Mouse (Mus musculus): ENCODE data around the gene Hsf4. TPM values are rescaled to one million over a fixed set of nuclear protein-coding genes. Genes with fewer than 3 reads are reported as not detected.
A peak's percentile ranks its signal among the peaks of the same experiment; 100 is the strongest.
"Not testable (repeated sequence)": the region's sequence is repeated elsewhere in the genome, so short reads cannot be mapped to it uniquely, and the experiment has no call there.

Hsf4 gene
- not detected in 2 replicates for polyA plus RNA-seq (2014; fragmentation: Nextera tagmentation; extraction: Ambion mirVana)

DNA sequence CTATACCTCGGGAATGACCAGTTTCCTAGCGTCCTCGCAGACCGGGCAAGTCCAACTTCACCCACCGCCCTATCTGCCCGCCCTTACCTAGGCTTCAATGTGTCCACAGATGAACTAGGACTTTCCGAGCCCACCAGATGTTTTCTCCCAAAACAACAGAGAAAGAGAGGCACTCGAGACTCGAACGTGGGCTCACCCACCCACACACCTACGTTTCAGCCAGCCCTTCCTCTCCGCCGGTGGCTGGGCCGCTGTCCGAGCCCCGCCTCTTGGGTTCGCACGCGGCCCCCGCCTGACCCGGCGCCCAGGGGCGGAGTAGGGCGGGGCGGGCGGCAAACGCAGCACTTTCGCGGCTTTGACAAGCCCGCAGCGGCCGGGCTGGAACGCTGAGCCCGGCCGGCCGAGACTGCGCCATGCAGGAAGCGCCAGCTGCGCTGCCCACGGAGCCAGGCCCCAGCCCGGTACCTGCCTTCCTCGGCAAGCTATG lies at the start of gene Hsf4:
TSS of gene Hsf4 (plus strand) at position 341 of the 487 bp plus-strand sequence.
- H3K27ac ChIP-seq (replicated peaks; ENCODE audit: low read depth, low read length): no peak within 1 kb of the TSS
- under 1% methylated on average over 42 of the region's 42 CpGs for WGBS
- no peaks in the 10 kb centered on the region; the same call in 1 of the 2 replicates for H3K36me3 ChIP-seq (ENCODE audit: control insufficient read depth, insufficient read depth, low read length)
- H3K9me3 ChIP-seq (ENCODE audit: control insufficient read depth, low read length): peaks cover 3% of the 10 kb centered on the region; the same call in 1 of the 2 replicates
- H3K9ac ChIP-seq (ENCODE audit: low read length): peak within 1 kb of the TSS; percentile 19
- peak within 1 kb of the TSS; percentile 32 for H3K4me3 ChIP-seq (ENCODE audit: low read depth, low read length)
- DNase-seq (ENCODE audit: low spot score) (peak; percentile 53), ATAC-seq (ENCODE audit: insufficient number of reproducible peaks, low FRiP score, low TSS enrichment, low read depth) (no peak)
- H3K4me2 ChIP-seq (ENCODE audit: low read depth, severe bottlenecking): peak within 1 kb of the TSS; percentile 65
- H3K27me3 ChIP-seq (ENCODE audit: control insufficient read depth, insufficient read depth, low read length): peaks cover 82% of the 10 kb centered on the region
- H3K4me1 ChIP-seq (ENCODE audit: control insufficient read depth, insufficient read depth, low read length): peaks cover 24% of the 10 kb centered on the region

DNA sequence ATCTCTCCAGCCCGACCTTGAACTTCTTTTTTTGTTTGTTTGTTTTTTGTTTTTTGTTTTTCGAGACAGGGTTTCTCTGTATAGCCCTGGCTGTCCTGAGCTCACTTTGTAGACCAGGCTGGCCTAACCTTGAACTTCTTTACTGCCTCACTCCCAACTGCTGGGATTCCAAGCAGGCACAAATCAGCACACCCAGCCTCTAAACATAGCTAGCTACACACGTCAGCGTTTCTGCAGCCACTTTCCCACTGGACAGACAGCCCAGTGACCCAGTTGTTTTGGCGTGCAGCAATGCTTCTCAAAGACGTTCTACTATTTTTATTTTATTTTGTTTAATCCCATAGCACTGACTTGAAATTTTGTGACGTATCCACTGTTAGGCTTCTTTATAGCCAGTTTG lies 45.8 kb upstream of the Hsf4 start:
- DNase-seq (ENCODE audit: low spot score): no peak
- H3K4me1 ChIP-seq (ENCODE audit: control insufficient read depth, insufficient read depth, low read length): peaks cover 8% of the 10 kb centered on the region
- no peak overlapping the region for H3K4me2 ChIP-seq (ENCODE audit: low read depth, severe bottlenecking)
- no peaks in the 10 kb centered on the region for H3K9me3 ChIP-seq (ENCODE audit: control insufficient read depth, low read length)
- no peaks in the 10 kb centered on the region for H3K27me3 ChIP-seq (ENCODE audit: control insufficient read depth, insufficient read depth, low read length)
- 74% methylated on average over 7 of the region's 7 CpGs for WGBS
- no peak overlapping the region for H3K9ac ChIP-seq (ENCODE audit: low read length)
- ATAC-seq (ENCODE audit: insufficient number of reproducible peaks, low FRiP score, low TSS enrichment, low read depth): no peak
- H3K27ac ChIP-seq (replicated peaks; ENCODE audit: low read depth, low read length): no peak overlapping the region
- H3K4me3 ChIP-seq (ENCODE audit: low read depth, low read length): no peak overlapping the region
- no peaks in the 10 kb centered on the region for H3K36me3 ChIP-seq (ENCODE audit: control insufficient read depth, insufficient read depth, low read length)

DNA sequence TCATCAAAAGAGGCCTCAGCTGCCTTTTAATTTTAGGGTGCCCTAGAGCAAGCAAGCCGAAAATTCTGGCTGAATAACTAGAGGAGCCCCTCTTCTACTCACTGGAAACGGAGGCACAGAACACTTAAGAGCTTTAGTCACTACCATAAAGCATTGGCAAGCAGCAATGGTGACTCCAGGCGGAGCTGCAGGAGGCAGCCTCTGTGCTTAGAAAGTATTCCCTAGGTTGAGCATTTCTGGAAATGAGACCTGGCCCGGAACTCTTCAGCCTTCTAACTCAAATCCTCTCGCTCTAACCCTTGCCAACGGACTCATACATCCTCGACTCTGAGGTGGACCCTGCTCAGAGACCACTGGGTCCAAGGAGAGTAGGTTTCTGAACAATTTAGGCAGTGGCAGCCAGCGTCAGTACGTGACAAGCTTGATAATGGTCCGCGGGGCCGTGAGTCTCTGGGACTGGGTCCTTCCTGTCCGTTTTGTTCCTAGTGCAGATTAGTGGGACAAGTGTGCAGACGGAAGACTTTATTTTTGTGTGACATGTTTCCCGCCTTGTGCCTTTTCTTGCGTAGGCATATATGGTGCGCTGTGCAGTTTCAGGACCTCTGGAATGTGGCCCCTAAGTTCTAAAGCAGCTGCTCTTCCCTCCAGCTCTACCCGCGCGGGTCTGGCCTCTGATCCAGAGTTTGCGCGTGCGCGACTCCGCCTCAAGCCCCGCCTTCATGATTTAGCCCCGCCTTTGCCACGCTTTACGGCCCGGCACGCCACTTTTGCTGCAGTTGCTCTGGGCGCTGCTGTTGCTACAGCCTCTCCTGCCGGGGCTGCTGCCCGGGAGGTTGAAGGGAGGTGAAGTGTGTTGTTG lies 45.0 kb upstream of the Hsf4 start, which contains the start of gene D230025D16Rik:
TSS of gene D230025D16Rik (plus strand) at position 733 of the 859 bp plus-strand sequence.
- DNase-seq (ENCODE audit: low spot score): peak; percentile 97
- peaks cover 8% of the 10 kb centered on the region for H3K4me1 ChIP-seq (ENCODE audit: control insufficient read depth, insufficient read depth, low read length)
- H3K9me3 ChIP-seq (ENCODE audit: control insufficient read depth, low read length): no peaks in the 10 kb centered on the region
- peak within 1 kb of the TSS; percentile 83 for H3K4me2 ChIP-seq (ENCODE audit: low read depth, severe bottlenecking)
- no peaks in the 10 kb centered on the region for H3K27me3 ChIP-seq (ENCODE audit: control insufficient read depth, insufficient read depth, low read length)
- H3K9ac ChIP-seq (ENCODE audit: low read length): peak within 1 kb of the TSS; percentile 89
- peak; percentile 93 for ATAC-seq (ENCODE audit: insufficient number of reproducible peaks, low FRiP score, low TSS enrichment, low read depth)
- H3K4me3 ChIP-seq (ENCODE audit: low read depth, low read length): peak within 1 kb of the TSS; percentile 98
- 3% methylated on average over 34 of the region's 34 CpGs for WGBS
- no peaks in the 10 kb centered on the region for H3K36me3 ChIP-seq (ENCODE audit: control insufficient read depth, insufficient read depth, low read length)
- H3K27ac ChIP-seq (replicated peaks; ENCODE audit: low read depth, low read length): peak within 1 kb of the TSS; percentile 68

GRCm38 (mm10) chr8:105225272-105225593 lies 44.4 kb upstream of the Hsf4 start:
- no peaks in the 10 kb centered on the region for H3K36me3 ChIP-seq (ENCODE audit: control insufficient read depth, insufficient read depth, low read length)
- H3K4me3 ChIP-seq (ENCODE audit: low read depth, low read length): peak overlapping the region; percentile 98
- H3K4me2 ChIP-seq (ENCODE audit: low read depth, severe bottlenecking): peak overlapping the region; percentile 83
- no peaks in the 10 kb centered on the region for H3K27me3 ChIP-seq (ENCODE audit: control insufficient read depth, insufficient read depth, low read length)
- WGBS: under 1% methylated on average over 27 of the region's 27 CpGs
- peak overlapping the region; percentile 89 for H3K9ac ChIP-seq (ENCODE audit: low read length)
- no peaks in the 10 kb centered on the region for H3K9me3 ChIP-seq (ENCODE audit: control insufficient read depth, low read length)
- ATAC-seq (ENCODE audit: insufficient number of reproducible peaks, low FRiP score, low TSS enrichment, low read depth) (no peak; the same call in 1 of the 2 replicates), DNase-seq (ENCODE audit: low spot score) (no peak)
- H3K4me1 ChIP-seq (ENCODE audit: control insufficient read depth, insufficient read depth, low read length): peaks cover 8% of the 10 kb centered on the region
- H3K27ac ChIP-seq (replicated peaks; ENCODE audit: low read depth, low read length): peak overlapping the region; percentile 68; the same call in 1 of the 2 replicates

- ATAC-seq (ENCODE audit: insufficient number of reproducible peaks, low FRiP score, low TSS enrichment, low read depth) (no peak), DNase-seq (ENCODE audit: low spot score) (no peak)
- peak overlapping the region; percentile 89; the same call in 1 of the 2 replicates for H3K9ac ChIP-seq (ENCODE audit: low read length)
- H3K27ac ChIP-seq (replicated peaks; ENCODE audit: low read depth, low read length): no peak overlapping the region
- H3K4me3 ChIP-seq (ENCODE audit: low read depth, low read length): peak overlapping the region; percentile 98
- H3K36me3 ChIP-seq (ENCODE audit: control insufficient read depth, insufficient read depth, low read length): no peaks in the 10 kb centered on the region
- H3K9me3 ChIP-seq (ENCODE audit: control insufficient read depth, low read length): no peaks in the 10 kb centered on the region
- H3K4me2 ChIP-seq (ENCODE audit: low read depth, severe bottlenecking): peak overlapping the region; percentile 83
- WGBS: 29% methylated on average over 6 of the region's 6 CpGs
- H3K4me1 ChIP-seq (ENCODE audit: control insufficient read depth, insufficient read depth, low read length): peaks cover 8% of the 10 kb centered on the region
- no peaks in the 10 kb centered on the region for H3K27me3 ChIP-seq (ENCODE audit: control insufficient read depth, insufficient read depth, low read length)
These were observed 43.7 kb upstream of the Hsf4 start for GRCm38 (mm10) chr8:105225917-105226316.

DNA sequence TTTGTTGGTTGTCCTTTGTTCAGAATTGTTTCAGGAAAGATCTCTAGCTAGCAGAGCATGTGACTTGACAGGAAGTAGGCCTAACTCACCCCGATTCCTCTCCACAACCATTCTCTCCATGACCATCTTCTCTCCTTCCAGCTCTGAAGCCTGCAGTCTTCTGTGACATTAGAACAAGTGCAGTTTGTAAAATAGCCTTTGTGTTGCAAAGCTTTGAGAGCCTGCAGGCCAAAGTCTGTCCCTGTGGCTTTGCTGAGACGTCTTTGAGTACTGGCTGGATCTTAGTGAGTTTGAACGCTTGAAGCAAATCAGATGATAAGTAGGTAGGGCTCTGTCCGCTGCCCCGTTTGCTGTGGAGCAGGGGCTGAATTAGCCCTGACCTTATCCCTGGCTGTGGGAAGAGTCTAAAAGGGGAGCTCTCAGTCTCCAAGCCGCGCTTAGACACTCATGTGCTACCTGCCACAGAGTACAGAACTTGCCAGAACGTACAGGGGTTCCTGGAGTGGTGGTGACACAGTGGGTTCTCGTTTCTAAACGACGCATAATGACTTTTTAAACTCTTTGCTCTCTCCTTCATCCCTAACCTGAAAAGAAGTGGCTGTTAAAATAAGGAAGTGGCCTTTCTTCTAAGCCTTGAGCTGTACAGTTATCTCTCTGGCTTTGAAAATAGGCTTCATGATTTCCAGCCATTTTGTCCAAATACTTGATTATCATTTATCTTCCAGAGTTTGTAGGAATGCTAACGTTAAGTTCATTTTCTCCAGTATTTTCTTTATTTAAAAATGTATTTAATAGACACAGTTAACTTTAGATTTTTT lies 37.9 kb upstream of the Hsf4 start:
- Histone ChIP-seq H3K4me2 (ENCODE audit: low read depth, severe bottlenecking) (no peak overlapping the region), H3K9ac (ENCODE audit: low read length) (no peak overlapping the region), H3K27me3 (ENCODE audit: control insufficient read depth, insufficient read depth, low read length) (no peaks in the 10 kb centered on the region), H3K9me3 (ENCODE audit: control insufficient read depth, low read length) (no peaks in the 10 kb centered on the region), H3K36me3 (ENCODE audit: control insufficient read depth, insufficient read depth, low read length) (no peaks in the 10 kb centered on the region; the same call in 1 of the 2 replicates), H3K4me3 (ENCODE audit: low read depth, low read length) (no peak overlapping the region), H3K27ac (replicated peaks; ENCODE audit: low read depth, low read length) (no peak overlapping the region), H3K4me1 (ENCODE audit: control insufficient read depth, insufficient read depth, low read length) (no peaks in the 10 kb centered on the region)
- WGBS: 88% methylated on average over 12 of the region's 12 CpGs
- no peak for DNase-seq (ENCODE audit: low spot score)
- ATAC-seq (ENCODE audit: insufficient number of reproducible peaks, low FRiP score, low TSS enrichment, low read depth): no peak

- H3K9ac ChIP-seq (ENCODE audit: low read length); H3K4me3 ChIP-seq (ENCODE audit: low read depth, low read length); DNase-seq (ENCODE audit: low spot score); H3K27ac ChIP-seq (replicated peaks; ENCODE audit: low read depth, low read length); H3K27me3 ChIP-seq (ENCODE audit: control insufficient read depth, insufficient read depth, low read length); H3K4me2 ChIP-seq (ENCODE audit: low read depth, severe bottlenecking); H3K36me3 ChIP-seq (ENCODE audit: control insufficient read depth, insufficient read depth, low read length); H3K9me3 ChIP-seq (ENCODE audit: control insufficient read depth, low read length); ATAC-seq (ENCODE audit: insufficient number of reproducible peaks, low FRiP score, low TSS enrichment, low read depth); H3K4me1 ChIP-seq (ENCODE audit: control insufficient read depth, insufficient read depth, low read length): not testable (repeated sequence)
- 92% methylated on average over 4 of the region's 4 CpGs for WGBS
These were observed 37.3 kb upstream of the Hsf4 start for GRCm38 (mm10) chr8:105232321-105232693.

All from limb, embryonic 11.5 days (tissue).